Mouse (Mus musculus) brain, adult 2 months (tissue): Measurements from ENCODE around the gene Gtf2h1.
"Not testable (repeated sequence)": the region's sequence is repeated elsewhere in the genome, so short reads cannot be mapped to it uniquely, and the experiment has no call there.

Experiments used
- DNase-seq: peaks from one replicate; pipeline ENCODE4 v3.0.0; 2011; ENCODE audit warnings: low read depth, low spot score

The Gtf2h1 gene

DNA sequence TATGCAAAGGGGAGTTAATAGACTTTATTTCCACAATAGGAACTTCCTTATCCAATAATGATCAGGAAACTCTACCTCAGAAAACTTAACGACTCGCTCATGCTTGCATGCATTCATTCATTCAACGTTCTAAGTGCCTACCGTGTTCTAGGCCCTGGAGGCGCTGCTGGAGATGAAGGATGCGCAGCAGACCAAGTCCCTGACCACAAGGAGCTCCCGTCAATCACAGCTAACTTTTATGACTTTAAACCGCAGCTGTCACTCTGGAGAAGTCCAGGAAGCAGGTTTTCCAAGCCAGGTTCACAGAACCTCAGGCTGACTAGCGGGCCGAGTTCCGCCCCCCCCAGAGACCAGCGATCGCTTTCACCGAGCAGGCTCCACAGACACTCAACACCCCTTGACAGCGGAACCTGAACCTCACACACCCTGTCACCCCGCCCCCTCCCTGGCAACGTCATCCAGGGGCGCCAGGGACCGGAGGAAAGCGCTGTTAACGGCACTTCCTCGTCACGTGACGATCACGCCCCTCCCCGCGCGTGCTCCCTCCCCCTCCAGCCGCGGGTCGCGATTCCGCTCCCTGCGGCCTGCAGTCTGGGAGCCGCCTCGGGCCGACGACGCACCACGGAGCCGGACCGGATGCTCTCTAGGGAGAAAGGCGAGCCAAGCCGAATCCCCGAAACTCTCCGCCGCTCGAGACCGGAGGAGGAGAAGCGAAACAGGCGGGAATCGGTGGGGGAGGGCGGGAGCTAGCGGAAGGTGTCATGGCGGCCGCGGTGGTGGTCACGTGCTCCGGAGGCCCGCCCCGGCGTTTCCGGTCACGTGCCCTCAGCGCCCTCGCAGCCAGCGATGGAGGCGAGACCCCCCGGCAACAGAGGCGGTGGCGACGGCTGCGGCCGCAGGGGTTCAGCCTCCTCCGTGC is at the start of gene Gtf2h1, which contains the start of gene Hps5:
TSS of gene Gtf2h1 (plus strand) at position 817 of the 919 bp plus-strand sequence.
TSS of gene Hps5 (minus strand) at position 778 of the 919 bp plus-strand sequence.
- peak; percentile 98 for DNase-seq

DNA sequence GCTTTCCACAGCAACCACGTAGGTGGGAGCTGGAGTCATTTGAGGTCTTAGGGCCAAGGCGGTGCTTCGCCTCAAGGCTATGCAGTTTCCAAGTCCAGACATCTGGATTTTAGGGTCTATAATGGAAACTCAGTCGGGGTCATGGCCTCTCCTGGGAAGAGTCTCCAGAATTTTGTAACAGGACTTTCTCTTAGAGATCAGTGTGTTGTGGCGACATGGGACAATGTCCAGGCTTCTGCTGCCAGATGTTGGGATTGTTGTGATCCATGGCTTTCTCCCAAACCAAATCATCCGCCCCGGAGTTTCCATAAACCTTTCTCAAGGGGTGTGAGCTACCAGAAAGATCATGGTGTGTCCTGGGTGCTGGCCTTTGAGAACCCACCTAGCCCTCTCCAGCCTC is 49.5 kb upstream of the Gtf2h1 start:
- DNase-seq: no peak

DNA sequence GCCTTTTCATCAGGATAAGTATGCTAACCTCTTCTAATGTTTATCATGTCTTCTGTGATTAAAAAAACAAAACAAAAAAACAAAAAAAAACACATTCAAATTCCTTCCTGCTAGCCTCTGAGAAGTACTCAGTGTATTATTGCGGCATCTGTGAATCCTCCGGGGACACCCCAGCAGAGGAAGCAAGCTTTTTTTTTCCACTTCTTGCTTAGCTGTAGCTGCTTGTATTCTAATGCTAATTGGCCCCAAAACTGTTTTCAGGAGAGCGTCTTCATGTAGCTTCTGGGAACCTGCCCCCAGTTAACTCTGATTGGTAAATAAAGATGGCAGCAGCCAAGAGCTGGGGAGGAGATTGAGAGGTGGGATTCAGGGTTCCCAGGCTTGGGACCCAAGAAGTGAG is 47.4 kb upstream of the Gtf2h1 start:
- no peak for DNase-seq

DNA sequence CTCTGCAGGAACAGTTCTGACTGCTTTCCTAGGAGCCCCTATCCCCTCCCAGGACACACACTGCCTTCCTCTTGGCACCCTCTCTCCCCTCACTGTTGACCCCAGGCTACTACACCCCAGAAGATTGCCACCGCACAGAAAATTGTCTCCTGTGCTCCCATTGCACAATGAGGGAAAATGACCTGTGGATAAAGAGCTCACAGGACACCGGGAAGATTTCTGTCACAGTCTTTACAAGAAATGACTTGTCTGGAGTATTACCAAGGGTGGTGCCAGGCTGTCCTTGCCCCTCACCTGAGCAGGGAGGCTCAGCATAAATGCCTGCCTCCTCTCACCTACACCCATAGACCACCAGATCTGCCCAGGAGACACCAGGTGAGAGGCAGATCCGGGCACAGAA is 44.4 kb upstream of the Gtf2h1 start, which contains the start of gene Saa2:
TSS of gene Saa2 (plus strand) at position 301 of the 400 bp plus-strand sequence.
- DNase-seq: no peak

DNA sequence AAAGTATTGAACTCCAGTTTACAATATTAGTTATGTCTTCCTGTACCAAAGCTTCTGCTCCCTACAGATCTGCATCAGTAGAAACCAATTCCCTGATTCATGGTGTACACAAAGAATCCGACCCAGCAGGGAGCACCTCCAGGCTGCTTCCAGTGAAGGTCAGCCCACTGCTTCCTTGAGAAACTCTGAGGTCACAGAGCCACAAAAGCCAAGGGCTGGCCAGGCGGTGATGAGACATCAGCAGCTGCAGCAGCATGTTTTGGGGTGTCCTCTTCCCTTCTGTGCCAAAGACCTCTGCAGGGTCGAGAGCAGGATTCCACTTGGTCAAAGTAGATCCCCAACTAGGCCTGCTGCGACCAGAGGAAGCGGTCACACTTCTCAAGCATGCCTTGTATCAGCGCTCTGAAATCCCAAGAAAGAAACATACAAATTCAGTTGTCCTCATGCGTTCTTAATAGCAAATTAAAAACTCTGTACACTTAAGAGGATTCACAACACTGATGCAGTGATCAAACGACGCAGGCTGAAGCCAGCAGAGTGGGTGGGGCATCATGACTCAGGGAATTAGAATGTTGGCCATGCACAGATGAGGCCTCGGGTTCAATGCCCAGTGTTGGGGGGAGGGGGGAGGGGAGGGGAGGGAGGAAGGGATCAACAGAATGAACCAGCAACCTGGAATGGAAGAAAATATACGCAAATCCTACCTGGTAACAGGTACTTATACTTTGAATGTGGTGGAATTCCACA is 34.7 kb upstream of the Gtf2h1 start:
- no peak for DNase-seq

DNA sequence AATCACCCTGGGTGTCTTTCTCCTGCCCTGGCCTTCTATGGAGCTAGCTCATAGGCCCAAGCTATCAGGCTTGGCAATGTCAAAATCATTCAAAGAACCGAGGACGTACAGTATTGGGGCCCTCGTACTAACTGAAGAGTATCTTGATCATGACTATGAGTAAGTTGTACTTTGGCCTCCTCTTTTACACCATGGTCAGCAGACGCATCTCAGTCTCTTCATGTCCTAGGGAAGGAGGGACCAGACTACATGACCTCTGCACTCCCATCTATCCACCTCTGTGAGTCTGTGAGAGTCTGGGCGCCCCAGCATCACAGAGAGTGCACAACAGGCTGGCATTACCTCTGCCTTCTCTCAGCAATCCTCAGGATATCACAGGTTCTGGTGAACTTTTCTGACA is 33.3 kb upstream of the Gtf2h1 start:
- DNase-seq: no peak

DNA sequence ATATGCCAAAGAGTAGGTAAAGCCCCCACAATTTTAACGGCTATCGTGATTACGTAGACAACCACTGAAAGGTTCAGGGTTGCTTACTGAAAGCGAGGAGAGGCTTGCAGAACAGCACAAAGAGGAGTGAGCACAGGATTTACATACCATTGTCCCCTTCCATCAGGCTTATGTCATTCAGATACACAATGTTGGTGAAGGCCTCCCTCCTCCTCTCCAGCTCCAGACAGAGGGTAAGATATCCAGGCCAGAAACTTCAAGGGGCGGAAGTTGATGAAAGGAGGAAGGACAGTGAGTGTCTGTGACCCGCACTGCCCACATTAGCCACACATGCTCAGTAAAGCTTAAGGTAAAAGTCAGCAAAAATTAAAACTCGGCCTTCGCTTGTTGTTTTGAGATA is 31.2 kb upstream of the Gtf2h1 start:
- no peak for DNase-seq

DNA sequence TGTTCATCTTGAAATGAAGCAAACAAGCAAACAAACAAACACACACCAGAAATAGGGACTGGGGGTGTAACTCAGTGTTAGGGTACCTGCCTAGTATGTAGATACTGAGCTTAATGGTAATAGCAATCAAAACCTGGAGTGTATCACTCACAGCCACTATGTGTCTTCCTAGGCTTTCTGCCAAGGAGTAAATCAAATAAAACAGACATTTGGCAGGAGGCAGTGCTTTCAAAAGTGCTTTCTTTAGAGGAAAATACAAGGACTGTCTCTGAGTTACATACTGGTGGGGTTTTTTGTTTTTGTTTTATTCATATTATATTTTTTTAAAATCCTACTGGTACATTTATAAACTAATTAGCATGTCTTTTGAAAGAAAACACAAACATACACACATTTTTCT is 28.5 kb upstream of the Gtf2h1 start:
- DNase-seq: no peak

DNA sequence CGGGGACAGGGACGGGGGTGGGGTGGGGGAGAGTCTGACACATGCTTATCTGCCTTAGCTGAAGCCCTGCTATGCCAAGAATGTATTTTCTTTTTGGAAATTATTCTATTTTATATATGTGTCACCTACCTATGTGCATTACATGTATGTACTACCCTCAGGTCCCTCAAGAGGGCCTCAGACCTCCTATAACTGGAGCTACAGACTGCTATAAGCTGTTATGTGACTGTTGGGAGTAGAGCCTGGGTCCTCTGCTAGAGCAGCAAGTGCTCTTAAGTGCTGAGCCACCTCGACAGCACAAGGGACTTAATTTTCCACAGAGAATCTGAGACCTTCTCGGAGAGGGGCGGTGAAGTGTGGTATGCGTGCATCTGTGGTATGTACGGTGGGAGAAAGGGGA is 27.5 kb upstream of the Gtf2h1 start:
- DNase-seq: no peak

DNA sequence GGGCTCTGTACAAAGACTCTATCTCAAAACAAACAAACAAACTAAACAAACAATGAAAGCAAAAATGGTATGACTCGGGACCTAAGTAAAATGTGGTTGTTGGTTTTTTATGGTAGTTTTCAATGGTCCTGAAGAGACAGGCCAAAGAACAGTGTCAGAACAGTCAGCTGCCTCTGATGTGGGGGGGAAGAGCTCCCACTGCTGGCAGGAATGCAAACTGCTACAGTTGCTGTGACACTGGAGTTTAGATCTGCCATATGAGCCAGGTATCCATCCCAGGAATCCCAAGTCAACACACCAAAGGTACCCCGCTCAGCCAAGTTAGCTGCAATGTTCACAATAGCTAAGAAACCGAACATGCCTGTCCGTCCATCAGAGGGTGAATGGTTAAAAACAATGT is 25.2 kb upstream of the Gtf2h1 start:
- peak; percentile 90 for DNase-seq

DNA sequence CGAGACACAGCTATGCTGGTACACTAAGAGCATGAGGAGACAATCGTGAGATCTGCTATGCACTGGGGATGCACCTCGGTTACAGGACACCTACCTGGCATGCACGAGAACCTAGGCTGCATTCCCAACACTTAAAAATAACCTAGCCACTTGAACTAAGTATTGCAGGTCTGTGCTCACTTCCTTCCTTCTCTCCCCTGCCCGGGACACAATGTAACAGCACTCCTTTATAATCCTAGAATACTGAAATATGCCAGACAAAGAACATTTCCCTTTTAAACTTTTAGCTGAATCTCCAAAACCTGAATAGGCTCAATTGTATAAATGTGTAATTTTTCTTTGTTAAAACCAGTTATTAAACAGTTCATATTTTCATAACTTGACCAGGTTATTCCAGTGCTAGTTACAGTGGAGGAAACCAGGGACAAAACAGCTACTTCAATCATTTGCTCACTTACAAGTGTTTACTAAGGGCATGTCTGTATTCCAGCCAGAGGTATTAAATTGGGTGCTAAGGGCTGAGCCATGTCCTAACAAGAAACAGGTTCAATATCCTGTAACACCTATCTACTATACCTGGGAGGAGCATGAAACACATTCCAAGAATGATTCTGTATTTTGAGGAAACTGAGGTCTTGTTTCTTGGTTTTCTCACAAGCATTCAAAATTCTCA is 6.6 kb upstream of the Gtf2h1 start:
- no peak for DNase-seq

DNA sequence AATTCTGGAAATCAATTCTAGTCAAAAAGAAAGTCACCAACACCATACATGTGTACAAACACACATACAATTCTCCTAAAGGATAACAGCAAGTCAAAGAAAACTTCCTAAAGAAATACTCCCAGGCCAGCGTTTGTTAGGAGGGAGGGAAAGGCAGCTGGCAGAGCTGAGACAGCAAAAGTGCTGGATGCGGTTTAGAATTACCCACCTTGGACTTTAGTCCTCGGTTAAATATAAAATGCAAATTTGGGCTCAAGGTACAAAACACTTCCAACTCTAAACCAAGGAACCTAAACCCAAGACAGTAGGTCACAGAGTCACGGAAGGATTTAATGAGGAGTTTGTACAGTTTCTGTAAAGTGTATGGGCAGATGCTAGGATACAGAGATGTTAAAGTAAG is 2.0 kb upstream of the Gtf2h1 start:
- no peak for DNase-seq

DNA sequence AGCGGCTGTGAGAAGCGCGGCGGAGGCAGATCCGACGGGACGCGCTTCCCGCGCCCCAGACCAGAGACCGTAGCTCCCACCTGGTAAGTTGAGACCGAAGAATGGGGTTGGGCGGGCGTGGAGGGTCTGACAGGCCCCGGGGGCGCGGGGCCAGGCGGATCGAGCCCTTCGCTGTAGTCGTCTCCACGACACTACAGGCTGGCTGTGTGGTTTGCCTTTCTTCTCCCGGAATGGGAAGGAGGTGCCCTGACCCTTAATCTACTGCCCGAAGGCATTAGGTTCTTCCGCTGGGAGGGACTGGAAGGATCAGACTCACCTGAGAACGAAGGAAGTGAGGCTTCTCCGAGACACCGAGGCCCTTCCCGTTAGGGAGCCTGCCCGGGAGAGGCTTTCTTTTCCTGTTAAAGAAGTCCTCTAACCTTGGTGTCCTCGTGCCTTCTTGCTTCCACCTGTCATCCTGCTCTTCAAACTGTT is 340 bp downstream of the Gtf2h1 start:
- DNase-seq: no peak

DNA sequence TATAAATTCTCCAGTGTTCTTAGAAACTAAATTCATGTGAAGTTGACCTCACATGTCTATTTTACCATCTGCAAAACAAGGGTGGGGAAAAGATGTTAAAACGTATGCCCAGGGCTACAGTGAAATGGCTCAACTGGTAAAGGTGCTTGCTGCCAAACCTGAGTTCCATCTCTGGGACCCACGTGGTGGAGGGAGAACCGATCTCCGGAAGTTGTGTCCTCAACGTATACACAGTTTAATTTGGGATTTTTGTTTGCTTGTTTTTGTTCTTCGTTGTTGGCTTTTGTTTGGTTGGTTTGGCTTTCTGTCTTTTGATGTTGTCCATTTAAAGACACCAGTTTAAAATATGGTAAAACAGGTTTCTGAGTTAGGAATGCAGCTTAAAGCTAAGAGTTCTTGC is 876 bp downstream of the Gtf2h1 start:
- no peak for DNase-seq

DNA sequence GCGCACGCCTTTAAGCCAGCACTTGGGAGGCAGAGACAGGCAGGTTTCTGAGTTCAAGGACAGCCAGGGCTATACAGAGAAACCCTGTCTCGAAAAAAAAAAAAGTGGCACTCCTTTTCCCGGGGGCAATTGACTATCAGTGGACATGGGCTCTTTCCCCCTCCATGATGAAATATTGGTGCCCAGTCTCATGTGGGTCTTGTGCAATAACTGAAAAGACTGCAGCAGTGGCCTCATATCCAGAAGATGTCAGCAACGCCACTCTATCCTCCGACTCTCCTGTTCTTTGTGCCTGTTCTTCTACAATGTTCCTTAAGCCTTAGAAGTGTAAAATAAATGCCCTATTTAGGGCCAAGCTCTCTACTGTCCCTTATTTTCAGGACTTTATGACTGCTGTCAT is 14.4 kb downstream of the Gtf2h1 start:
- DNase-seq: no peak

DNA sequence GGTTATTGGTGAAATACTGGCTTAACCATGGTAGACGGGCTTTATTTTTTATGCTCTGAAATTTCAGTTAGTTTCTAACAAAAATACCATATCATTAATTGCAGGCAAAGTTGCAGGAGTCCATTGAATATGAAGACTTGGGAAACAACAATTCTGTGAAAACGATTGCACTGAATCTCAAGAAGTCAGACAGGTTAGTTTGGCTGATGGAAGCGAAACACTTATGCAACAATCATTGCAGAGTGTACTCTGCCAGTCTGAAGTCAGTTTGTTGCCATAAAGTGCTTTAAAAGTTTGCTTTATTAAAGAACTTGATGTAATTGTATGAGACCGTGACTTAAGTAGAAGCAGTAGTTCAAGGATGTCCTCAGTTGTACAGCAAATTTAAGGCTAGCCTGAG is 18.1 kb downstream of the Gtf2h1 start:
- no peak for DNase-seq

DNA sequence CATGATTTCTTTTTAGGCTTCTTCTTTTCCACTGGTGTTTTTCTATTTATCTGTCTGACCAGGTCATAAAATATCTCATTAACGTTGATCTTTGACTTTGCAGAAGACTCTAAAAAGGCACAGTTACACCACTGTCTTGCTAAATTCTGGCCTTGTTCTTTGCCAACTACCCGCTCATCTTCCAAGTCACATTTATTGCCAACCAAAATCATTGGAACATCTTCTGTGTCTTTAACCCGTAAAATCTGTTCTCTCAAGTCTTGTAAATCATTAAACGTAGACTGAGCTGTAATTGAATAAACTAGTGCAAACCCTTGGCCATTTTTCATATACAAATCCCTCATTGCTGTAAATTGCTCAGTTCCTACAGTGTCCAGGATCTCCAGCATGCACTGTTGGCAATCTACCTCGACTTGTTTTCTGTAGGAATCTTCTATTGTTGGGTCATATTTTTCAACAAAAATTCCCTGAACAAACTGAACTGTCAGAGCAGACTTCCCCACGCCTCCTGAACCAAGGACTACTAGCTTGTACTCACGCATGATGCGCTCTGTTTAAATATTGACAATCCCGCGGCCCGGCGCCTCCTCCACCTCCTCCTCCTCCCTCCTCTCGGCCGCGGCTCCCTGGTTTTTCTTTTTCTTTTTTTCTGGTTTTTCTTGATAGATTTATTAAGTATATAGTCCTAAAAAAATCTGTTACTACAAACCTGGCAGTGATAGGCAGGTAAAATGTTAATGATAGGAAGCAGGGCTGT is 25.2 kb downstream of the Gtf2h1 start:
- not testable (repeated sequence) for DNase-seq

DNA sequence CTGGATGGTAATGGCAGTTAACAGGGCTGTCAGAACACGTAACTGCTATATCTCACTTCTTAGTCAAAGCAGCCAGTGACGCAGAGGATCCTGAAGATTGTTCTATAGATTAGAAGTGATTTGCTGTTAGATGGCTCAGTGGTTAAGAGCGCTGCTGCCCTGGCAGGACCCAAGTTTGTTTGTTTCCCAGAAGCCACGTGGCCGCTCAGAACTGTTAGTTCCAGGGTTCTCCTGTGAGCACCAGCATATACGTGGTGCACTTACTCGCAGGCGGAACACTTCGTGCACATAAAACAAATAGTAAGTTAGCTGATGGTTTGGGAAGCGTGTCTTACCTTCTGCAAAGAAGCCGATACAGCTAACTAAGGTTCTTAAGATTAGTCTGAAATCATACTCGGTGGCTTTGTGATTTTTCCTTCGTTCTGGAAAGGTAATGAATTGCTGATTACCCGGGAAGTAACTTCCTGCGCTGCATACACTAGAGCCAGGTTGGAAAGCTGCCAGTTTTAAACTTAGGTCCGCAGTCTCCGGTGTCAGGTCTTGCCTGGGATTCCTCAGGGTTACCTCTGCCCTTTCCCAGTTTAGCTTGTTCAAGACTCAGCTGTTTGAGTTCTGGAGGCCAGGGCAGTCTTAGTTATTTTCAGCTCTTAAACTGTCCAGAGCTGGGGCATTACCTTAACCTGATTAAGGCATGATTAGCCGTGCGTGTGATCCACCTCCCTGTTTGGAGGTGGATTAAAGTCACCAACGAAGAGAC is 31.3 kb downstream of the Gtf2h1 start:
- DNase-seq: no peak

DNA sequence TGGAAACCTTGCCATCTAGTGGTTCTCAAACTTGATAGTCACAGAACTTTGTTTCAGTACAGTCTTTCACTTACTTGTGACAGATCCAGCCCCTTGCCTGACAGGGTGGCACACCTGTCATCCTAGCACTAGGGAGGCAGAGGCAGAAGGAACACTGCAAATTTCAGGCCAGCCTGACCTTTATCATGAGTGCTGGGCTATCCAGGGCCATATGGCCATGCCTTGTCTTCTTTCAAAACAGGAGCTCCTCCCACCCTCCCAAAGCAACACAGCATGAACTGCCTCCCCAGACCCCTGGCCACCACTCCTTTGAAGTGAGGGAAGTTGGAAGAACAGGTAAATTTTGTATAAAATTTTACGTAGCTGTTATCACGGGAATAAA is 31.9 kb downstream of the Gtf2h1 start:
- DNase-seq: no peak

DNA sequence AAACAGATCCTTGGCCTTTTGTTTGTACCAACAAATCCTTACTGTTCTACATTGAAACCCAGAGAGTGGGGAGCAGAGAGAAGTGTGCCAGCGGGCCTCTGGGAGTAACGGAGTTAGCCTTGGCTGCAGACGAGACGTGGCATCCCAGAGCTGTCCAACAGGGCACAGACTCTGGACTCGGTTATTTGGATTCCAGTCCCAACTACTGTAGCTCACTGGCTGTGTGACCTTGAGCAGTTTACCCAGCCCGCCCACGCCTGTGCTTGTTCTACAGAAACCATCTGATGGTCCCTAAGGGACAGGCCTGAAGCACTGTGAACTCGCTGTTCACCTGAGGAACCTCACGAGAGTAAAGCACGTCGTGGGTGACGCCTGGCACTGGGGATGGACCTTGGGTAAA is 34.0 kb downstream of the Gtf2h1 start:
- DNase-seq: no peak
